Mouse (Mus musculus): ENCODE measurements around the gene Fuz.

- TF ChIP-seq CTCF (IDR thresholded peaks at IDR 0.05; ENCODE audit: low read depth), result no peak
- TF ChIP-seq EP300 (IDR thresholded peaks at IDR 0.05; ENCODE audit: low read depth), result no peak
Observed at GRCm38 (mm10) chr7:44857042-44857552, 38.8 kb upstream of the Fuz start, which contains the start of gene Pnkp.

Measured in heart, postnatal 0 days (tissue).